Mouse (Mus musculus): ENCODE data around the gene Stk19.
A peak's percentile ranks its signal among the peaks of the same experiment; 100 is the strongest.
"Not testable (repeated sequence)": the region's sequence is repeated elsewhere in the genome, so short reads cannot be mapped to it uniquely, and the experiment has no call there.

The Stk19 gene

GRCm38 (mm10) chr17:34797211-34797995, 39.3 kb downstream of the Stk19 start:
- not testable (repeated sequence) for DNase-seq (ENCODE audit: low spot score in 2 of 2)

- DNase-seq (ENCODE audit: low spot score in 2 of 2): no peak
These were observed 40.2 kb downstream of the Stk19 start for GRCm38 (mm10) chr17:34796311-34797140.

GRCm38 (mm10) chr17:34795633-34796032, 41.1 kb downstream of the Stk19 start:
- peak; percentile 29 to 73 for DNase-seq (ENCODE audit: low spot score in 2 of 2)

- DNase-seq (ENCODE audit: low spot score in 2 of 2): no peak
These were observed 41.7 kb downstream of the Stk19 start for GRCm38 (mm10) chr17:34795016-34795415.

- DNase-seq (ENCODE audit: low spot score in 2 of 2): no peak
These were observed 58.9 kb downstream of the Stk19 start for GRCm38 (mm10) chr17:34777680-34778325.
